Mouse (Mus musculus): ENCODE data around the gene Hoxb1. TPM values are rescaled to one million over a fixed set of nuclear protein-coding genes. Genes with fewer than 3 reads are reported as not detected.

Gene Hoxb1
- total RNA-seq, 2 experiments from 2014 or later = not detected

- peak in 1 of 2 experiments; percentile 47 for DNase-seq
Measured at GRCm38 (mm10) chr11:96404016-96404604, 38.6 kb downstream of the Hoxb1 start.

- DNase-seq = no peak
Measured at GRCm38 (mm10) chr11:96404831-96405230, 39.3 kb downstream of the Hoxb1 start.

GRCm38 (mm10) chr11:96405541-96405940 is 40.0 kb downstream of the Hoxb1 start:
- no peak for DNase-seq

- peak; percentile 63 to 72 for DNase-seq
Measured at GRCm38 (mm10) chr11:96407191-96408072, 41.9 kb downstream of the Hoxb1 start.

GRCm38 (mm10) chr11:96408234-96409010 is 42.9 kb downstream of the Hoxb1 start:
- no peak for DNase-seq

GRCm38 (mm10) chr11:96411019-96411418 is 45.5 kb downstream of the Hoxb1 start:
- DNase-seq = no peak

GRCm38 (mm10) chr11:96411934-96412333 is 46.4 kb downstream of the Hoxb1 start:
- no peak for DNase-seq

- DNase-seq = no peak
Measured at GRCm38 (mm10) chr11:96412941-96413491, 47.5 kb downstream of the Hoxb1 start.

- DNase-seq = peak; percentile 70 to 85
Measured at GRCm38 (mm10) chr11:96413527-96413926, 48.0 kb downstream of the Hoxb1 start.

GRCm38 (mm10) chr11:96414002-96414401 is 48.5 kb downstream of the Hoxb1 start:
- no peak for DNase-seq

Small RNA genes within 50 kb of the gene (microRNA-seq; reads per million reads assigned to microRNA genes)
- 1,913 to 2,830 reads per million in 2 experiments for gene Mir10a

Other genes starting within 250 kb of the Hoxb1 start
- gene Ttll6, start 232.0 kb upstream of the Hoxb1 start, total RNA-seq (2021) = not detected
- not detected for gene Hoxb13, start 171.4 kb upstream of the Hoxb1 start, total RNA-seq (2021)
- not detected for gene Hoxb9, start 94.3 kb upstream of the Hoxb1 start, total RNA-seq (2021)
- not detected for gene Hoxb8, start 83.8 kb upstream of the Hoxb1 start, total RNA-seq (2021)
- gene Hoxb7, start 79.1 kb upstream of the Hoxb1 start, total RNA-seq (2021) = not detected
- not detected for gene Hoxb6, start 73.3 kb upstream of the Hoxb1 start, total RNA-seq (2021)
- gene Hoxb5, start 62.4 kb upstream of the Hoxb1 start, total RNA-seq (2021) = under 1 TPM; 0.12 to 0.21 TPM
- gene Hoxb4, start 47.5 kb upstream of the Hoxb1 start, total RNA-seq (2021) = under 1 TPM; 0.62 to 0.64 TPM
- under 1 TPM; 0.12 to 0.57 TPM for gene Hoxb3, start 42.4 kb upstream of the Hoxb1 start, total RNA-seq (2021)
- gene Hoxb2, start 15.2 kb upstream of the Hoxb1 start, total RNA-seq (2021) = under 1 TPM; 0.46 to 0.62 TPM
- 1 to 10 TPM in 1 of 2 experiments, not detected in 1; 2.3 TPM for gene Skap1, start 98.8 kb downstream of the Hoxb1 start, total RNA-seq (2021)